Mouse (Mus musculus): ENCODE results near the gene Trpm4. TPM values are rescaled to one million over a fixed set of nuclear protein-coding genes. Genes with fewer than 3 reads are reported as not detected.
"Not testable (repeated sequence)": the region's sequence is repeated elsewhere in the genome, so short reads cannot be mapped to it uniquely, and the experiment has no call there.

The Trpm4 gene
- polyA plus RNA-seq, 1 experiment, result not detected

- TF ChIP-seq CTCF (IDR thresholded peaks at IDR 0.05; ENCODE audit: insufficient read depth, low read depth, low read length) (no peak), POLR2A (IDR thresholded peaks at IDR 0.05; ENCODE audit: insufficient read depth, low read depth, low read length) (no peak)
- Histone ChIP-seq H3K4me1 (ENCODE audit: control insufficient read depth, insufficient read depth, low read length) (peaks cover 11% of the 10 kb centered on the region; the same call in 1 of the 2 replicates), H3K4me3 (ENCODE audit: insufficient read depth, low read depth, low read length) (no peak overlapping the region), H3K27ac (ENCODE audit: insufficient read depth, low read depth, low read length) (no peak overlapping the region)
- WGBS, result 62% methylated on average over 11 of the region's 11 CpGs
Measured at GRCm38 (mm10) chr7:45257063-45257840, 76.3 kb downstream of the Trpm4 start.

- H3K4me1 ChIP-seq (ENCODE audit: control insufficient read depth, insufficient read depth, low read length); H3K4me3 ChIP-seq (ENCODE audit: insufficient read depth, low read depth, low read length); H3K27ac ChIP-seq (ENCODE audit: insufficient read depth, low read depth, low read length): not testable (repeated sequence)
- WGBS, result 82% methylated on average over 5 of the region's 7 CpGs
Measured at GRCm38 (mm10) chr7:45255822-45256221, 77.8 kb downstream of the Trpm4 start.

DNA sequence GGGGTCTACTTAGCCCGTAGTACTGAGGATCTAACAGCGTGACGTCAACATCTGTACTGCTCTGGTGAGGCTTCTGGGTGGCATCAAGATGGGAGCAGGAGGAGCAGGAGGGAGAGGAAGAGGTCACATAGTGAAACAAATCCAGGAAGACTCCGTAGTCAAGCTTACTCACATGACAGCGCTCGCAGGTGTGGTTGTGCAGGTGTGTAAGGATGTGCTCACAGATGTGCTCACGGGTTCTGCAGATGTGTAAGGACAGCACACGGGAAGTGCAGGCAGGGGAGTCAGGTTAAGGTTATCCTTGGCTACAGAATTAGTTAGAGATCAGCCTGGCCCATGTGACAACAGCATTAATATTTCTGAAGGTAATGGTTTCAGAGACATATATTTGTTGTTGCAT lies 79.8 kb downstream of the Trpm4 start:
- H3K4me1 ChIP-seq (ENCODE audit: control insufficient read depth, insufficient read depth, low read length), result peaks cover 9% of the 10 kb centered on the region; the same call in 1 of the 2 replicates
- 92% methylated on average over 8 of the region's 8 CpGs for WGBS
- no peak for TF ChIP-seq POLR2A (IDR thresholded peaks at IDR 0.05; ENCODE audit: insufficient read depth, low read depth, low read length)
- no peak overlapping the region for H3K4me3 ChIP-seq (ENCODE audit: insufficient read depth, low read depth, low read length)
- no peak overlapping the region for H3K27ac ChIP-seq (ENCODE audit: insufficient read depth, low read depth, low read length)

Other genes with a start within 250 kb of the Trpm4 start
- gene Rcn3, start 241.6 kb downstream of the Trpm4 start, polyA plus RNA-seq (2012; ENCODE audit: insufficient read depth, insufficient read length, low replicate concordance, missing spikeins), result not detected in 2 replicates
- not detected in 2 replicates for gene Fcgrt, start 229.9 kb downstream of the Trpm4 start, polyA plus RNA-seq (2012; ENCODE audit: insufficient read depth, insufficient read length, low replicate concordance, missing spikeins)
- 657 TPM in 1 of 2 replicates, not detected in the other for gene Rps11, start 209.3 kb downstream of the Trpm4 start, polyA plus RNA-seq (2012; ENCODE audit: insufficient read depth, insufficient read length, low replicate concordance, missing spikeins)
- 1,205 and 1,268 TPM in 2 replicates for gene Rpl13a, start 205.0 kb downstream of the Trpm4 start, polyA plus RNA-seq (2012; ENCODE audit: insufficient read depth, insufficient read length, low replicate concordance, missing spikeins)
- gene Gm45713, start 197.5 kb downstream of the Trpm4 start, polyA plus RNA-seq (2012; ENCODE audit: insufficient read depth, insufficient read length, low replicate concordance, missing spikeins), result not detected in 2 replicates
- not detected in 2 replicates for gene Flt3l, start 197.3 kb downstream of the Trpm4 start, polyA plus RNA-seq (2012; ENCODE audit: insufficient read depth, insufficient read length, low replicate concordance, missing spikeins)
- not detected in 2 replicates for gene Pih1d1, start 179.5 kb downstream of the Trpm4 start, polyA plus RNA-seq (2012; ENCODE audit: insufficient read depth, insufficient read length, low replicate concordance, missing spikeins)
- not detected in 2 replicates for gene Aldh16a1, start 179.2 kb downstream of the Trpm4 start, polyA plus RNA-seq (2012; ENCODE audit: insufficient read depth, insufficient read length, low replicate concordance, missing spikeins)
- not detected in 2 replicates for gene Slc17a7, start 169.8 kb downstream of the Trpm4 start, polyA plus RNA-seq (2012; ENCODE audit: insufficient read depth, insufficient read length, low replicate concordance, missing spikeins)
- gene Gfy, start 154.2 kb downstream of the Trpm4 start, polyA plus RNA-seq (2012; ENCODE audit: insufficient read depth, insufficient read length, low replicate concordance, missing spikeins), result not detected in 2 replicates
- gene Pth2, start 152.8 kb downstream of the Trpm4 start, polyA plus RNA-seq (2012; ENCODE audit: insufficient read depth, insufficient read length, low replicate concordance, missing spikeins), result not detected in 2 replicates
- gene Ccdc155, start 128.9 kb downstream of the Trpm4 start, polyA plus RNA-seq (2012; ENCODE audit: insufficient read depth, insufficient read length, low replicate concordance, missing spikeins), result not detected in 2 replicates
- not detected in 2 replicates for gene Dkkl1, start 121.6 kb downstream of the Trpm4 start, polyA plus RNA-seq (2012; ENCODE audit: insufficient read depth, insufficient read length, low replicate concordance, missing spikeins)
- gene Tead2, start 118.0 kb downstream of the Trpm4 start, polyA plus RNA-seq (2012; ENCODE audit: insufficient read depth, insufficient read length, low replicate concordance, missing spikeins), result not detected in 2 replicates
- not detected in 2 replicates for gene Cd37, start 94.7 kb downstream of the Trpm4 start, polyA plus RNA-seq (2012; ENCODE audit: insufficient read depth, insufficient read length, low replicate concordance, missing spikeins)
- gene Slc6a16, start 92.7 kb downstream of the Trpm4 start, polyA plus RNA-seq (2012; ENCODE audit: insufficient read depth, insufficient read length, low replicate concordance, missing spikeins), result not detected in 2 replicates
- gene Slc6a21, start 56.3 kb downstream of the Trpm4 start, polyA plus RNA-seq (2012; ENCODE audit: insufficient read depth, insufficient read length, low replicate concordance, missing spikeins), result not detected in 2 replicates
- gene Hrc, start 1.5 kb upstream of the Trpm4 start, polyA plus RNA-seq (2012; ENCODE audit: insufficient read depth, insufficient read length, low replicate concordance, missing spikeins), result not detected in 2 replicates
- gene Ppfia3, start 33.2 kb upstream of the Trpm4 start, polyA plus RNA-seq (2012; ENCODE audit: insufficient read depth, insufficient read length, low replicate concordance, missing spikeins), result not detected in 2 replicates
- not detected in 2 replicates for gene Lin7b, start 36.8 kb upstream of the Trpm4 start, polyA plus RNA-seq (2012; ENCODE audit: insufficient read depth, insufficient read length, low replicate concordance, missing spikeins)
- 1,039 and 1,720 TPM in 2 replicates for gene Snrnp70, start 62.0 kb upstream of the Trpm4 start, polyA plus RNA-seq (2012; ENCODE audit: insufficient read depth, insufficient read length, low replicate concordance, missing spikeins)
- gene Kcna7, start 71.9 kb upstream of the Trpm4 start, polyA plus RNA-seq (2012; ENCODE audit: insufficient read depth, insufficient read length, low replicate concordance, missing spikeins), result not detected in 2 replicates
- gene Ntf5, start 79.9 kb upstream of the Trpm4 start, polyA plus RNA-seq (2012; ENCODE audit: insufficient read depth, insufficient read length, low replicate concordance, missing spikeins), result not detected in 2 replicates
- gene Lhb, start 87.0 kb upstream of the Trpm4 start, polyA plus RNA-seq (2012; ENCODE audit: insufficient read depth, insufficient read length, low replicate concordance, missing spikeins), result not detected in 2 replicates
- not detected in 2 replicates for gene Gys1, start 101.1 kb upstream of the Trpm4 start, polyA plus RNA-seq (2012; ENCODE audit: insufficient read depth, insufficient read length, low replicate concordance, missing spikeins)
- not detected in 2 replicates for gene Ruvbl2, start 104.3 kb upstream of the Trpm4 start, polyA plus RNA-seq (2012; ENCODE audit: insufficient read depth, insufficient read length, low replicate concordance, missing spikeins)
- 553 and 835 TPM in 2 replicates for gene Ftl1, start 126.1 kb upstream of the Trpm4 start, polyA plus RNA-seq (2012; ENCODE audit: insufficient read depth, insufficient read length, low replicate concordance, missing spikeins)
- not detected in 2 replicates for gene Bax, start 133.1 kb upstream of the Trpm4 start, polyA plus RNA-seq (2012; ENCODE audit: insufficient read depth, insufficient read length, low replicate concordance, missing spikeins)
- gene Tulp2, start 148.1 kb upstream of the Trpm4 start, polyA plus RNA-seq (2012; ENCODE audit: insufficient read depth, insufficient read length, low replicate concordance, missing spikeins), result not detected in 2 replicates
- not detected in 2 replicates for gene Gm45808, start 153.0 kb upstream of the Trpm4 start, polyA plus RNA-seq (2012; ENCODE audit: insufficient read depth, insufficient read length, low replicate concordance, missing spikeins)
- not detected in 2 replicates for gene Dhdh, start 155.0 kb upstream of the Trpm4 start, polyA plus RNA-seq (2012; ENCODE audit: insufficient read depth, insufficient read length, low replicate concordance, missing spikeins)
- gene Nucb1, start 176.6 kb upstream of the Trpm4 start, polyA plus RNA-seq (2012; ENCODE audit: insufficient read depth, insufficient read length, low replicate concordance, missing spikeins), result not detected in 2 replicates
- not detected in 2 replicates for gene Ppp1r15a, start 192.5 kb upstream of the Trpm4 start, polyA plus RNA-seq (2012; ENCODE audit: insufficient read depth, insufficient read length, low replicate concordance, missing spikeins)
- gene Plekha4, start 192.6 kb upstream of the Trpm4 start, polyA plus RNA-seq (2012; ENCODE audit: insufficient read depth, insufficient read length, low replicate concordance, missing spikeins), result not detected in 2 replicates
- gene Hsd17b14, start 221.1 kb upstream of the Trpm4 start, polyA plus RNA-seq (2012; ENCODE audit: insufficient read depth, insufficient read length, low replicate concordance, missing spikeins), result not detected in 2 replicates
- not detected in 2 replicates for gene Bcat2, start 236.4 kb upstream of the Trpm4 start, polyA plus RNA-seq (2012; ENCODE audit: insufficient read depth, insufficient read length, low replicate concordance, missing spikeins)